Mouse (Mus musculus) thymus, adult 2 months (tissue): ENCODE measurements around the gene Mrto4.

Experiments
- CTCF ChIP-seq: fragments of 200-500 bp; IDR thresholded peaks from 2 replicates; pipeline ENCODE4 v1.5.1; 2012; ENCODE audit warnings: mild to moderate bottlenecking, control low read depth, low read length, moderate library complexity, borderline replicate concordance; ENCODE audit not compliant: control insufficient read depth, poor library complexity, insufficient read depth; ENCODE audit errors: extremely low read depth
- POLR2A ChIP-seq: fragments of 200-500 bp; IDR thresholded peaks from 2 replicates; pipeline ENCODE4 v1.6.1; 2012; ENCODE audit warnings: mild to moderate bottlenecking, low read length, control low read depth, moderate library complexity; ENCODE audit not compliant: control insufficient read depth, poor library complexity, insufficient read depth; ENCODE audit errors: extremely low read depth

DNA sequence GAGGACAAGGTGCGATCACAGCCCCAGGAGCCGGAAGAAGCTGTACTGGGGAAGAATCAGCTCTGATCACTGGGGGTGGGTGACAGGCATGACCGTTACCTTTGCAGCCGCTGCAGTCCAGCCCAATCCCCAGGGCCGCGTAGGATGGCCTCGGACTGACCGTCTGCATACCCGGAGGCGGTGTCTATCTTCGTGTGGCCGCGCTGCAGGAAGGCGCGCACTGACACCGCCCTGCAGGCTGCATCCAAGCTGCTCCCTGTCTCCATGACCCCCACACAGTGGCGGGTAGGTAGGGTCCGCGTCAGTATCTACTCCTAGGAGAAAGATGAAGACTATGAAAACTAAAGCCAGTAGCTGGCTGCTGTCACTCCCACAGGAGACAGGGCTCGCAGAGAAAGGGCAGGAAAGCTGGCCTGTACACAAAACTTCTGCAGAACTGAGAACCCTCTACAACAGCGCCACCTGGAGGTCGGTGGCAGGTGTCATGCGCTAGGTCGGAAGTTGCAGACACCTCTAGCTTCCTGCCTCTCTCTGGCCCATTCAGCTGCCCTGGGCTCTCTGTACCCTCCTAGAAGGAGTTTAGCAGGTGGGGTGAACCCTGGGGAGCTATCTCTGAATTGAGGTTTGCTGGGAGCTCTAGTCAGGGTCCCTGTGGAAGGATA is 15.4 kb downstream of the Mrto4 start:
- TF ChIP-seq CTCF (peak; percentile 90), POLR2A (no peak)
